Mouse (Mus musculus): Measurements from ENCODE around the gene 2610028H24Rik. TPM values are rescaled to one million over a fixed set of nuclear protein-coding genes. Genes with fewer than 3 reads are reported as not detected.

2610028H24Rik gene
- total RNA-seq, 2 experiments from 2014 or later, result 0.62 TPM; not detected in 1

GRCm38 (mm10) chr10:76488265-76488664, 39.4 kb downstream of the 2610028H24Rik start:
- DNase-seq, result no peak

DNA sequence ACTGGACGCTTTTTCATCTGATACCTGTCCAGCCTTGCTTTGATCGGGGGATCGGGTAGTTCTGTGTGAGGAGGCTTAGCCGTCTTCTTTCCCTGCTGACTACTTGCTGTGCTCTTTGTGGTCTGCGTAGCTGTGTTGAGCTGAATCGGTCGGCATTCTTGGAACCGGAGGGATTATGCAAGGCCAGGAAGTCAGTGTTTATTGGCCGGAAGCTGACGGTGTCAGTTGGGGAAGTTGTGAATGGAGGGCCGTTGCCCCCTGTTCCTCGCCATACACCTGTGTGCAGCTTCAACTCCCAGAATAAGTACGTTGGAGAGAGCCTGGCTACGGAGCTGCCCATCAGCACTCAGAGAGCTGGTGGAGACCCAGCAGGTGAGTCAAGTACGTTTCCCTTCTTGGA, 40.3 kb downstream of the 2610028H24Rik start:
- DNase-seq, result no peak

GRCm38 (mm10) chr10:76493527-76493926, 44.6 kb downstream of the 2610028H24Rik start:
- no peak for DNase-seq

GRCm38 (mm10) chr10:76495501-76495900, 46.6 kb downstream of the 2610028H24Rik start:
- DNase-seq, result no peak

DNA sequence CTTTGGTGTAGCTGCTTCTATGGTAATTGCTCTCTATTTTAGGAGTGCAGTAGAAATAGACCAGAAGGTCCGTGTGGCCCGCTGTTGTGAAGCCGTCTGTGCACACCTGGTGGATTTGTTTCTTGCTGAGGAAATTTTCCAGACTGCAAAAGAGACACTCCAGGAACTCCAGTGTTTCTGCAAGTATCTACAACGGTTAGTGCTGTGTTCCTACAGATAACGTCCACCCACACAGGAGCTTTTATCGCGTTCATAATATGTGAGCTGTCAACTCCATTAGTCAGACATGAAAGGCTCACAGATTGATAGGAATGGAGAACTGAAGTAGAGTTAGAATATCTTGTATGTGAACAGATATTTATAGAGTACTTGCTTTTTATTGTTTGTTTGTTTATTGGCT, 47.5 kb downstream of the 2610028H24Rik start:
- peak; percentile 4 to 15 for DNase-seq

- no peak for DNase-seq
Measured at GRCm38 (mm10) chr10:76497522-76497921, 48.6 kb downstream of the 2610028H24Rik start.

DNA sequence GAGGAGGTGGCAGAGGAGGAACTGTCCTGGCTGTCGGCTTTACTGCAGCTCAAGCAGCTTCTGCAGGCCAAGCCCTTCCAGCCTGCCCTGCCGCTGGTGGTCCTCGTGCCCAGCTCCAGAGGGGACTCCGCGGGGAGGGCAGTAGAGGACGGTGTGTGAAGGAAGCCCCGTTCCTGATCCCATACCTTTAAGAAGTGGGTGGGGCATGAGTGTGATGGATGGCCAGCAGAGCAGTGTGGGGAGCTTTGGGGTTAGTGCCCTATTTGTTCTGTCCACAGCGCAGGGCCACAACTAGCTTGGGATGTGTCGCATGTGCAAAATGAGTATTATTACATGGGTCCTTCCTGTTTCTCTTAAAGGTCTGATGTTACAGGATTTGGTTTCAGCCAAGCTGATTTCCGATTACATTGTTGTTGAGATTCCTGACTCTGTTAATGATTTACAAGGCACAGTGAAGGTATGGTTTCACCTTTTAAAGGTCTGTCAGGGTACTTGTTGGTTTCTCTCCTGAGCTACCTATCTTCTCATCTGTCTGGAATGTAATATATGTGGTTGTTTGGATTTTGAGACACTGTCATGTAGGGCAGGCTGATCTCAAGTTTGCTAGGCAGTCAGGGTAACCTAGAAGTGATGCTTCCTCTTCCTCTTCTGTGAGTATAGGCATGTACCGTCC, 55.5 kb downstream of the 2610028H24Rik start:
- DNase-seq, result no peak

GRCm38 (mm10) chr10:76505865-76506264, 57.0 kb downstream of the 2610028H24Rik start:
- DNase-seq, result no peak

Other genes with a start within 250 kb of the 2610028H24Rik start
- gene Prmt2, start 211.2 kb upstream of the 2610028H24Rik start, total RNA-seq (2021), result 10 to 100 TPM; 10.8 to 12.6 TPM
- 1 to 10 TPM; 2.0 to 2.8 TPM for gene S100b, start 195.2 kb upstream of the 2610028H24Rik start, total RNA-seq (2021)
- gene Dip2a, start 103.8 kb upstream of the 2610028H24Rik start, total RNA-seq (2021), result 1 to 10 TPM; 7.6 to 7.8 TPM
- not detected for gene AC141477.1, start 8.6 kb upstream of the 2610028H24Rik start, total RNA-seq (2021)
- 10 to 100 TPM; 37.5 to 55.8 TPM for gene Pcnt, start 6.3 kb upstream of the 2610028H24Rik start, total RNA-seq (2021)
- gene Mcm3ap, start 19.8 kb downstream of the 2610028H24Rik start, total RNA-seq (2021), result 10 to 100 TPM; 23.1 to 27.5 TPM
- gene Ybey, start 20.0 kb downstream of the 2610028H24Rik start, total RNA-seq (2021), result 1 to 10 TPM; 3.2 to 3.5 TPM
- gene Lss, start 82.5 kb downstream of the 2610028H24Rik start, total RNA-seq (2021), result 1 to 10 TPM; 7.1 to 8.0 TPM
- not detected for gene Spatc1l, start 113.2 kb downstream of the 2610028H24Rik start, total RNA-seq (2021)
- not detected for gene Ftcd, start 126.6 kb downstream of the 2610028H24Rik start, total RNA-seq (2021)
- gene Col6a2, start 174.5 kb downstream of the 2610028H24Rik start, total RNA-seq (2021), result 10 to 100 TPM; 45.4 to 46.4 TPM

Data from heart, adult 18-20 months (tissue).